Mouse (Mus musculus) naive thymus-derived CD4-positive, alpha-beta T cell, adult 5 months (primary cell): Measurements from ENCODE around the gene Gm21870. TPM values are rescaled to one million over a fixed set of nuclear protein-coding genes. Genes with fewer than 3 reads are reported as not detected.

Experiments used
- polyA plus RNA-seq: library from polyadenylated mRNA; unstranded; fragments of 100-300 nt; shearing (Covaris generic); gene quantifications from one replicate; pipeline ENCODE4 v1.2.1, GENCODE M21; 2017

Gene Gm21870
- polyA plus RNA-seq, result not detected

GRCm38 (mm10) chrX:33986716-33987115 lies at the start of gene Gm21870:
Gene Gm21870 (minus strand): TSS chrX:33986816.

GRCm38 (mm10) chrX:33956440-33956839 lies 30.2 kb downstream of the Gm21870 start, which contains the start of gene Btbd35f6:
Gene Btbd35f6 (minus strand): TSS chrX:33956540.

Other genes with a start within 250 kb of the Gm21870 start
- gene Btbd35f6, start 30.3 kb downstream of the Gm21870 start, polyA plus RNA-seq, result not detected
- gene Btbd35f9, start 174.7 kb upstream of the Gm21870 start, polyA plus RNA-seq, result not detected